Mouse (Mus musculus) G1E-ER4 (cell line): ENCODE results near the gene Rcan1. TPM values are rescaled to one million over a fixed set of nuclear protein-coding genes. Genes with fewer than 3 reads are reported as not detected.

Experiments
- GATA1 ChIP-seq: IDR thresholded peaks from one replicate; pipeline ENCODE4 v1.8.0; 2012; ENCODE audit warnings: low read length, inconsistent platforms
- polyA plus RNA-seq: library from polyadenylated mRNA; stranded (reverse); fragments of >175 nt; gene quantifications from 2 replicates; pipeline ENCODE4 v1.2.3, GENCODE M21; 2012

Gene Rcan1
- polyA plus RNA-seq, 1 experiment, result 18.7 TPM

GRCm38 (mm10) chr16:92355982-92356381 lies 114.7 kb downstream of the Rcan1 start:
- TF ChIP-seq GATA1, result no peak

- TF ChIP-seq GATA1, result no peak
Observed at GRCm38 (mm10) chr16:92355366-92355765, 115.3 kb downstream of the Rcan1 start.

GRCm38 (mm10) chr16:92353897-92354296 lies 116.8 kb downstream of the Rcan1 start:
- TF ChIP-seq GATA1, result no peak

GRCm38 (mm10) chr16:92353295-92353694 lies 117.4 kb downstream of the Rcan1 start:
- no peak for TF ChIP-seq GATA1

- no peak for TF ChIP-seq GATA1
Observed at GRCm38 (mm10) chr16:92348941-92349340, 121.7 kb downstream of the Rcan1 start.

- no peak for TF ChIP-seq GATA1
Observed at GRCm38 (mm10) chr16:92346297-92346916, 124.3 kb downstream of the Rcan1 start.

- no peak for TF ChIP-seq GATA1
Observed at GRCm38 (mm10) chr16:92345177-92345576, 125.5 kb downstream of the Rcan1 start.

Other genes with a start within 250 kb of the Rcan1 start
- not detected in 2 replicates for gene Kcne2, start 178.5 kb downstream of the Rcan1 start, polyA plus RNA-seq
- 3.7 and 4.7 TPM in 2 replicates for gene Smim11, start 169.6 kb downstream of the Rcan1 start, polyA plus RNA-seq
- gene Fam243, start 149.4 kb downstream of the Rcan1 start, polyA plus RNA-seq, result not detected in 2 replicates
- gene Kcne1, start 111.4 kb downstream of the Rcan1 start, polyA plus RNA-seq, result not detected in 2 replicates
- not detected in 2 replicates for gene Clic6, start 14.9 kb upstream of the Rcan1 start, polyA plus RNA-seq